Mouse (Mus musculus) midbrain, embryonic 15.5 days (tissue): ENCODE data around the gene Scn1a. TPM values are rescaled to one million over a fixed set of nuclear protein-coding genes. Genes with fewer than 3 reads are reported as not detected.

Experiments
- ATAC-seq: fragments of 200-750 bp; cut with Nextera tagmentation; replicated peaks from 2 replicates; pipeline ENCODE4 v1.8.0; 2017; ENCODE audit warnings: moderate TSS enrichment
- H3K27ac ChIP-seq: fragments of 300-500 bp; sonication (generic); 2 replicates; pipeline ENCODE4 v1.5.1; 2015; ENCODE audit warnings: mild to moderate bottlenecking, inconsistent platforms
- H3K27me3 ChIP-seq: fragments of 300-500 bp; sonication (generic); replicated peaks from 2 replicates; pipeline ENCODE4 v1.6.1; 2015; ENCODE audit warnings: inconsistent platforms
- H3K36me3 ChIP-seq: fragments of 300-500 bp; sonication (generic); replicated peaks from 2 replicates; pipeline ENCODE4 v1.6.1; 2015; ENCODE audit warnings: inconsistent platforms
- H3K4me1 ChIP-seq: fragments of 300-500 bp; sonication (generic); 2 replicates; pipeline ENCODE4 v1.6.1; 2015; ENCODE audit warnings: inconsistent platforms
- H3K4me2 ChIP-seq: fragments of 300-500 bp; sonication (generic); 2 replicates; pipeline ENCODE4 v1.6.1; 2015; ENCODE audit warnings: inconsistent platforms, mild to moderate bottlenecking, moderate library complexity
- H3K4me3 ChIP-seq: fragments of 300-500 bp; sonication (generic); 2 replicates; pipeline ENCODE4 v1.5.1; 2015; ENCODE audit warnings: mild to moderate bottlenecking, inconsistent platforms
- H3K9ac ChIP-seq: fragments of 300-500 bp; sonication (generic); 2 replicates; pipeline ENCODE4 v1.6.1; 2015; ENCODE audit warnings: mild to moderate bottlenecking, inconsistent platforms
- H3K9me3 ChIP-seq: fragments of 300-500 bp; sonication (generic); 2 replicates; pipeline ENCODE4 v1.6.1; 2016; ENCODE audit warnings: inconsistent platforms
- WGBS: fragments of 180-500 bp; shearing (Covaris S2); methylation state at CpG from one replicate; pipeline ENCODE4 v1.1.7; 2015; ENCODE audit warnings: mixed read lengths; 5-methylcytosine and 5-hydroxymethylcytosine counted together
- polyA plus RNA-seq: library from polyadenylated mRNA; unstranded; fragments of >200 nt; fragmentation: Nextera tagmentation; extraction: Ambion mirVana; gene quantifications from 2 replicates; pipeline ENCODE4 v1.2.1, GENCODE M21; 2015

Scn1a gene
- 16.9 and 19.5 TPM in 2 replicates for polyA plus RNA-seq

DNA sequence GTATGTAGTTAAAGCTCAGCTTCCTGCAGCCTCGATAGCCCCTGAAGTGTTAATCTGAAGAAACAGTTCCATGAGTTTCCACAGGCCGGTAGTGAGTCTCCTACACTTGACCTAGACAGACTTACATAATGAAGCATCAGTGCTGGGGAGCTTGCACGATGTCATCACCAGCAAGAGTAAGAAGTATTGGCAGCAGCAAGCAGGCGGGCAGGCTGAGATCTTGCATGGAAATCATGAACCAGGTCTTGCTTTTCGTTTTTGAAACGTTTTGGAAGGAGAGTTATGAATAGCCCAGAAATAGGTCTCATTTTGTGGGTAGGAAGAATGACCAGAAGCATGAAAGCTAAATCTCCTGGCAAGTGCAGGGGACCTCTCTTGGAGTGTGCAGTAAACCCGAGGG lies at the start of gene Scn1a:
TSS of gene Scn1a (minus strand) at position 130 of the 400 bp plus-strand sequence.
- no peaks in the 10 kb centered on the region for H3K36me3 ChIP-seq
- H3K4me2 ChIP-seq = peak within 1 kb of the TSS; percentile 63
- ATAC-seq = peak; percentile 69
- H3K4me3 ChIP-seq = peak within 1 kb of the TSS; percentile 42
- no peaks in the 10 kb centered on the region for H3K9me3 ChIP-seq
- no peak within 1 kb of the TSS for H3K27ac ChIP-seq
- 11% methylated on average over 7 of the region's 7 CpGs for WGBS
- H3K4me1 ChIP-seq = peaks cover 7% of the 10 kb centered on the region
- H3K9ac ChIP-seq = peak within 1 kb of the TSS; percentile 43
- no peaks in the 10 kb centered on the region for H3K27me3 ChIP-seq

- no peak for ATAC-seq
- Histone ChIP-seq H3K27me3 (no peaks in the 10 kb centered on the region), H3K4me1 (no peaks in the 10 kb centered on the region), H3K4me3 (no peak overlapping the region), H3K36me3 (no peaks in the 10 kb centered on the region), H3K9ac (no peak overlapping the region), H3K27ac (no peak overlapping the region), H3K9me3 (no peaks in the 10 kb centered on the region), H3K4me2 (no peak overlapping the region)
- WGBS = 77% methylated on average over 2 of the region's 2 CpGs
Measured at GRCm38 (mm10) chr2:66478395-66478794, 37.8 kb upstream of the Scn1a start.

DNA sequence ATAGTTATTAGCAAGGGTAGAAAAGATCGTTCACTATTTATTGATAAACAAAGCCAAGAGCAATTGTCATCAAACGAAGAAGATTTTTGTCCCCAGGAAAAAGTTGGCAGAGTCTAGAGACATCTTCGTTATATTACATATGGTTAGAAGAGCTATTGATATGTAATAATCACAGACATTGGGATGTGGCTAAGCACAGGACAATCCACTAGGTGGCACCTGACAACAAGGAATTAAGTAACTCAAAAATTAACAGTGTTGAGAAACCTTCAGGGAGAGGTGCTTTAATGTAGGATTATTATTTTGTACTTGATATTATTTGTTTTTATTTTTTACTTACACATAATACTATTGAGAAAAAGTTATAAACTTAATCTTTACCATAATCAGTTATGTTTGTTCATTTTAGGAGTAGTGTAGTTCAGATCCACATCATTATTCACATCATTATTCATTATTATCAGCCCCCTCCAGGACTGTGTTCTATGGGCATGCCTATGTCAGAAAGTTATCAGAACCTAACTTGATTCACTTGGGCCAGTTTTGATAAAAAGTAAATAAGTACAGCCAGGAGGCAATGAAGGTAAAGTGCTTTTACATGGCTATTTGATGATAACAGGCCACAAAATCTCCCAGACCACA lies 32.7 kb upstream of the Scn1a start:
- peak; percentile 88 for ATAC-seq
- Histone ChIP-seq H3K4me2 (no peak overlapping the region), H3K9ac (no peak overlapping the region), H3K4me3 (no peak overlapping the region), H3K4me1 (no peaks in the 10 kb centered on the region), H3K27ac (no peak overlapping the region), H3K9me3 (no peaks in the 10 kb centered on the region), H3K36me3 (no peaks in the 10 kb centered on the region), H3K27me3 (no peaks in the 10 kb centered on the region)
- WGBS = 56% methylated on average over 3 of the region's 3 CpGs

- Histone ChIP-seq H3K4me2 (no peak overlapping the region), H3K4me1 (no peaks in the 10 kb centered on the region), H3K9me3 (no peaks in the 10 kb centered on the region), H3K9ac (no peak overlapping the region), H3K27me3 (no peaks in the 10 kb centered on the region), H3K27ac (no peak overlapping the region), H3K4me3 (no peak overlapping the region), H3K36me3 (no peaks in the 10 kb centered on the region)
- ATAC-seq = no peak
- WGBS = 96% methylated on average over 3 of the region's 3 CpGs
Measured at GRCm38 (mm10) chr2:66465484-66465883, 24.8 kb upstream of the Scn1a start.

GRCm38 (mm10) chr2:66464874-66465458 lies 24.3 kb upstream of the Scn1a start:
- no peak overlapping the region for H3K27ac ChIP-seq
- H3K4me2 ChIP-seq = no peak overlapping the region
- H3K4me3 ChIP-seq = no peak overlapping the region
- no peaks in the 10 kb centered on the region for H3K36me3 ChIP-seq
- no peak for ATAC-seq
- no peaks in the 10 kb centered on the region for H3K4me1 ChIP-seq
- H3K9me3 ChIP-seq = no peaks in the 10 kb centered on the region
- H3K9ac ChIP-seq = no peak overlapping the region
- no peaks in the 10 kb centered on the region for H3K27me3 ChIP-seq
- 84% methylated on average over 2 of the region's 2 CpGs for WGBS

DNA sequence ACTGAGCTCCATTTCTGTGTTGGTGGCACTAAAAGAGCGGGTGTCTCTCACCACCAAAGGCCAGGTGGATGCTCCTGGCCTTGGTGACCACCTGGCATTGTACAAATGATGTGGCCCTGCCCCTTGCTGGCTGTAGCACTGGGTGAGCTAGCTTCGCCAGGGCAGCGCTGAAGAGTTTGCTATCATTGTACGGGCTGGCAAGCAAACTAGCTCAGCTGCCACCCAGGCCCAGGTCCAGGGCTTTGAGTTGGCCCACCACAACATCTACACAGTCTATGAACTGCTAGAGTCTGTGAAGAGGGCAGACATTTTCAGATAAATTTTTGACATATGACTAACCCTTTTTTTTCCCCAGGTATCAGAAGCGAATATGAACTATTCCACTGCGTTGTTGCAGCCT lies 23.3 kb upstream of the Scn1a start:
- WGBS = 93% methylated on average over 6 of the region's 6 CpGs
- no peak overlapping the region for H3K4me2 ChIP-seq
- no peak for ATAC-seq

GRCm38 (mm10) chr2:66462458-66462857 lies 21.8 kb upstream of the Scn1a start:
- H3K4me3 ChIP-seq = no peak overlapping the region
- H3K27ac ChIP-seq = no peak overlapping the region
- H3K9me3 ChIP-seq = no peaks in the 10 kb centered on the region
- H3K4me1 ChIP-seq = no peaks in the 10 kb centered on the region
- ATAC-seq = no peak
- WGBS = 94% methylated on average over 1 of the region's 1 CpGs
- no peak overlapping the region for H3K4me2 ChIP-seq
- no peaks in the 10 kb centered on the region for H3K27me3 ChIP-seq
- H3K9ac ChIP-seq = no peak overlapping the region
- no peaks in the 10 kb centered on the region for H3K36me3 ChIP-seq

More for the DNA sequence above, 23.3 kb upstream of the Scn1a start:
- Histone ChIP-seq H3K36me3 (no peaks in the 10 kb centered on the region), H3K4me1 (no peaks in the 10 kb centered on the region), H3K9me3 (no peaks in the 10 kb centered on the region), H3K9ac (no peak overlapping the region), H3K27me3 (no peaks in the 10 kb centered on the region), H3K27ac (no peak overlapping the region), H3K4me3 (no peak overlapping the region)

DNA sequence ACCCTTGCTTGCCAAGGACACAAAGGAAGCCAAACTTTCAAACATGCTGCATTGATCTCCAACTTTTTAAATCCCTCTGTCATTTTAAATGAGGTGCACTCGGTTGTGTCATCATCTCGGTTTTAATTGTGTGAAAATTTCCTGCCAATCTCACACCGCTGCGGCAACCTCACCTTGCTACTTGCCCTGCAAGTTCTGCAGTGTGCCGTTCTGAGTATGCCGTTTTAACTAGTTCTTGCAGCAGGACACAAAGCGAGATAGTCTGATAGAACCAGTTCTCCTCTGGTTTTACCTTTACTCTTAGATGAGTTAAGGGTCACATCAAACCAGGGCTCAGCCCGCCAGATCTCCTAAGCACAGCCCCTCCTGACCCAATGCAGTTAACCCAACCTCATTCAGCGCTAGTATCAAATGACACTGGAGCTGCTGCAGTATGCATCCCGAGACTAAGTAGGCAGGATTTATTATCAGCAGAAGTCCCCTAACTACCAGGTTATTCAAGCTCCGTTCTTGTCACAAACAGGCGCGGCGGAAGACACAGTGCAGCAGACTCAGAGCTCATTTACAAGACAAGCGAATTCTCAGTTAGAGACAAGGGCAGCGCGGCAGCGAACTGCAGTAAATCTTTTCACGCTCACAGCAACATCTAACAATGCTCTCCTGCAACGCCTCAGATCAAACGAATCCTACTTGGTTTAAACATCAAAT lies 722 bp downstream of the Scn1a start:
- peak; percentile 84 for ATAC-seq
- 5% methylated on average over 21 of the region's 21 CpGs for WGBS
- no peak overlapping the region for H3K27ac ChIP-seq

DNA sequence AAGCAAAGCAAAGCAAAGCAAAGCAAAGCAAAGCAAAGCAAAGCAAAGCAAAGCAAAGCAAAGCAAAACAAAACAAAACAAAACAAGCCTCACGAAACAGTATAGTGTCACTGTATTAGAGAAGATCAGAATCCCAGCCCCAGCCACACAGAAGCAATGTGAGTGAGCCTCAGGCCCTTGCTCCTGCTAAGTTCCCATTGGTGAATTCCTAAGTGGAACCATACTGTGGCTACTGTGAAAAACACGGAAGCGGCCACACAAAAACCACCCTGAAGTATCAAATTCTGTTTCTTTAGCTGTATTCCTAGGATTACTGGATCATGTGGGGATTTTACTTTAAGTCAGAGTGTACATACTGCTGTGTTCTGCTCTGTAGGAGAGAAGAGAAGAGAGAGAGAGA lies 4.4 kb downstream of the Scn1a start:
- 55% methylated on average over 3 of the region's 3 CpGs for WGBS
- H3K4me3 ChIP-seq = no peak overlapping the region
- no peak for ATAC-seq

More for the DNA sequence above, 722 bp downstream of the Scn1a start:
- peak overlapping the region; percentile 42 for H3K4me3 ChIP-seq
- peak overlapping the region; percentile 63 for H3K4me2 ChIP-seq
- H3K9me3 ChIP-seq = no peaks in the 10 kb centered on the region
- H3K9ac ChIP-seq = peak overlapping the region; percentile 43
- peaks cover 7% of the 10 kb centered on the region for H3K4me1 ChIP-seq
- H3K36me3 ChIP-seq = no peaks in the 10 kb centered on the region
- no peaks in the 10 kb centered on the region for H3K27me3 ChIP-seq

DNA sequence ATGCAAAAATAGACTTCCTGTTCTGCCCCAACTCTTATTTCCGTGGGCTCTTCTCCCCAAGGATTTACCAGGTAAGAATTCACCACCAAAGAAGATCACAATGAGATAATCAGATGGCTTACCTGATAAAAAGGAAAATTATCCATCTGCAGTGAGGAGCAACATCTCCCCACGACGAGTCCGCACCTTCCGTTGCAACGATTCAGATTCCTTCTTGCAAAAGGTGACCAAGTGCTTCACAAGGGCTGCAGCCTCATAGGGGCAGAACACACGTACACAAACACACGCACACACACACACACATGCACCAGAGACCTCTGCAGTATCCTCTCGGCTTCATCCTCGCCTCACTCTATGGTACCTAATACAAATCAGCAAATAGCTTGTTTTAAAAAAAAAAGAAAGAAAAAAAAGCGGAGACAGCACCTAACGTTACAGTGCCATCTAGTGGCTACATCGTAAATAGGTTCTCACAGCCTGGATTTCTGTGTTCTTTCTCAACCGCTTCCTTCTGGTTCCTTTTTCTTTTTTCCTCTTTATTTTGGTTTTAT lies 30.8 kb downstream of the Scn1a start:
- peak; percentile 94 for ATAC-seq
- H3K9me3 ChIP-seq = no peaks in the 10 kb centered on the region
- H3K27me3 ChIP-seq = no peaks in the 10 kb centered on the region
- H3K9ac ChIP-seq = peak overlapping the region; percentile 60
- WGBS = under 1% methylated on average over 14 of the region's 14 CpGs
- no peaks in the 10 kb centered on the region for H3K36me3 ChIP-seq
- peak overlapping the region; percentile 79 for H3K27ac ChIP-seq
- peak overlapping the region; percentile 60 for H3K4me2 ChIP-seq
- peak overlapping the region; percentile 62 for H3K4me3 ChIP-seq
- peaks cover 22% of the 10 kb centered on the region for H3K4me1 ChIP-seq

More for the DNA sequence above, 4.4 kb downstream of the Scn1a start:
- no peaks in the 10 kb centered on the region for H3K27me3 ChIP-seq
- H3K4me1 ChIP-seq = peaks cover 7% of the 10 kb centered on the region
- no peak overlapping the region for H3K27ac ChIP-seq
- no peaks in the 10 kb centered on the region for H3K36me3 ChIP-seq
- no peak overlapping the region for H3K4me2 ChIP-seq
- H3K9ac ChIP-seq = no peak overlapping the region
- no peaks in the 10 kb centered on the region for H3K9me3 ChIP-seq

- Histone ChIP-seq H3K9me3 (no peaks in the 10 kb centered on the region), H3K4me1 (peaks cover 22% of the 10 kb centered on the region), H3K27ac (peak overlapping the region; percentile 79), H3K36me3 (no peaks in the 10 kb centered on the region), H3K27me3 (no peaks in the 10 kb centered on the region), H3K4me2 (peak overlapping the region; percentile 60), H3K4me3 (peak overlapping the region; percentile 62), H3K9ac (peak overlapping the region; percentile 60)
- peak; percentile 71 for ATAC-seq
- WGBS = 8% methylated on average over 12 of the region's 12 CpGs
Measured at GRCm38 (mm10) chr2:66408899-66409739, 31.5 kb downstream of the Scn1a start.
